Mouse (Mus musculus) testis, adult 2 months (tissue): ENCODE data around the gene Hist1h2ab.

Experiments used
- CTCF ChIP-seq: fragments of 200-500 bp; IDR thresholded peaks from 2 replicates; pipeline ENCODE4 v1.5.1; 2012; ENCODE audit warnings: low read depth, mild to moderate bottlenecking, inconsistent platforms, low read length, moderate library complexity; ENCODE audit not compliant: control insufficient read depth, insufficient read depth, insufficient replicate concordance
- POLR2A ChIP-seq: fragments of 200-500 bp; IDR thresholded peaks from 2 replicates; pipeline ENCODE4 v1.6.1; 2012; ENCODE audit warnings: low read depth, mild to moderate bottlenecking, inconsistent platforms, low read length, moderate library complexity; ENCODE audit not compliant: control insufficient read depth

DNA sequence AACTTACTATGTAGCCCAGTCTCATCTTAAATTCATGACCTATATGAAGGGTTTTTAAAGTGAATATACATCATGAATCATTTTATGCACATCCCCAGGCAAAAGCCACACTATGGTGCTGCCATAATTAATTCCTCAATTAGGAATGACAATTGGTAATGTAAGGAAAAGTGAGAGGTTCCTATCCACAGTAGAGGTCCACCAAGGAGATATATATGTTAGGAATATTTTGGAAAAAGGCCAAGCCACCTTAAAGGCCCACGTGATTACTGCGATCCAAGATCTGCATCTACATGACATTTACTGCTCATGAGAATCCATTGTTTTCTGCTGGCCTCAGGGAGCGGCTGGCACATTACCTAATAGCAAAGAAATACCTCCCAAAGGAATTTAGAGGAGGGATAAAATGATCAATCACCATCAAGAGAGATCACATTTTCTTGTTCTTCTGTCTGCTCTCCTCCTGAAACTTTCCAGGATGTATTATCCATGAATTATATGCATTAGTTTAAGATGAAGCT is 8.4 kb downstream of the Hist1h2ab start:
- TF ChIP-seq CTCF (no peak), POLR2A (no peak)
